Mouse (Mus musculus): ENCODE measurements at regions not wholly inside any gene's neighbourhood (a gene's known extent, or its start where the extent isn't known, plus 50 kb on each side); places are given as distances from the start of the nearest gene placed in this dataset.

- no peak overlapping the region for H3K4me2 ChIP-seq (ENCODE audit: low read depth)
- no peaks in the 10 kb centered on the region for H3K27me3 ChIP-seq (ENCODE audit: control insufficient read depth, insufficient read depth, insufficient read length)
- no peak overlapping the region for H3K4me3 ChIP-seq
- TF ChIP-seq USF1 (IDR thresholded peaks at IDR 0.05; ENCODE audit: low read depth) (no peak), REST (IDR thresholded peaks at IDR 0.05; ENCODE audit: insufficient read depth, insufficient read length) (no peak), POLR2AphosphoS2 (IDR thresholded peaks at IDR 0.05; ENCODE audit: insufficient read length, low read depth) (no peak), CEBPB (IDR thresholded peaks at IDR 0.05; ENCODE audit: insufficient read depth, poor library complexity, severe bottlenecking) (no peak), TCF12 (IDR thresholded peaks at IDR 0.05; ENCODE audit: insufficient read depth, poor library complexity, severe bottlenecking) (no peak), TCF3 (IDR thresholded peaks at IDR 0.05; ENCODE audit: insufficient read length, low read depth) (no peak), MYOD1 (IDR thresholded peaks at IDR 0.05; ENCODE audit: control insufficient read depth in 1 of 3, insufficient read length in 2 of 3, low read depth in 2 of 3) (no peak), POLR2A (IDR thresholded peaks at IDR 0.05; ENCODE audit: insufficient read length, low read depth) (no peak), MYOG (IDR thresholded peaks at IDR 0.05; ENCODE audit: control insufficient read depth in 1 of 3, insufficient read depth in 1 of 3, insufficient read length in 2 of 3, low read depth in 2 of 3) (no peak), SRF (IDR thresholded peaks at IDR 0.05; ENCODE audit: control insufficient read depth, insufficient read length, low read depth) (no peak), MAX (IDR thresholded peaks at IDR 0.05; ENCODE audit: low read depth) (no peak), E2F4 (IDR thresholded peaks at IDR 0.05; ENCODE audit: insufficient read depth) (no peak)
- H3ac ChIP-seq (ENCODE audit: control insufficient read depth, insufficient read length) = no peak overlapping the region
- no peaks in the 10 kb centered on the region for H3K79me2 ChIP-seq (ENCODE audit: control insufficient read depth, insufficient read depth)
- no peaks in the 10 kb centered on the region for H3K36me3 ChIP-seq (ENCODE audit: control insufficient read depth, insufficient read depth)
Measured at GRCm38 (mm10) chr2:166417628-166418027, 262.2 kb upstream of the Sulf2 start.

GRCm38 (mm10) chr2:166415481-166415965, 260.1 kb upstream of the Sulf2 start:
- no peak for TF ChIP-seq POLR2A (IDR thresholded peaks at IDR 0.05; ENCODE audit: insufficient read length, low read depth)
- no peak for TF ChIP-seq POLR2AphosphoS2 (IDR thresholded peaks at IDR 0.05; ENCODE audit: insufficient read length, low read depth)
- no peak for TF ChIP-seq MYOD1 (IDR thresholded peaks at IDR 0.05; ENCODE audit: control insufficient read depth in 1 of 3, insufficient read length in 2 of 3, low read depth in 2 of 3)
- no peak overlapping the region for H3K4me2 ChIP-seq (ENCODE audit: low read depth)
- H3K36me3 ChIP-seq (ENCODE audit: control insufficient read depth, insufficient read depth) = no peaks in the 10 kb centered on the region
- no peaks in the 10 kb centered on the region for H3K79me2 ChIP-seq (ENCODE audit: control insufficient read depth, insufficient read depth)
- H3K27me3 ChIP-seq (ENCODE audit: control insufficient read depth, insufficient read depth, insufficient read length) = no peaks in the 10 kb centered on the region
- no peak overlapping the region for H3ac ChIP-seq (ENCODE audit: control insufficient read depth, insufficient read length)
- H3K4me3 ChIP-seq = no peak overlapping the region

GRCm38 (mm10) chr2:166414856-166415255, 259.4 kb upstream of the Sulf2 start:
- Histone ChIP-seq H3K4me2 (ENCODE audit: low read depth) (no peak overlapping the region), H3K36me3 (ENCODE audit: control insufficient read depth, insufficient read depth) (no peaks in the 10 kb centered on the region), H3K79me2 (ENCODE audit: control insufficient read depth, insufficient read depth) (no peaks in the 10 kb centered on the region), H3K4me3 (no peak overlapping the region), H3ac (ENCODE audit: control insufficient read depth, insufficient read length) (no peak overlapping the region), H3K27me3 (ENCODE audit: control insufficient read depth, insufficient read depth, insufficient read length) (no peaks in the 10 kb centered on the region)
- no peak for TF ChIP-seq SRF (IDR thresholded peaks at IDR 0.05; ENCODE audit: control insufficient read depth, insufficient read length, low read depth)

- H3ac ChIP-seq (ENCODE audit: control insufficient read depth, insufficient read length) = no peak overlapping the region
- H3K27me3 ChIP-seq (ENCODE audit: control insufficient read depth, insufficient read depth, insufficient read length) = no peaks in the 10 kb centered on the region
- no peak overlapping the region for H3K4me2 ChIP-seq (ENCODE audit: low read depth)
- TF ChIP-seq TCF12 (IDR thresholded peaks at IDR 0.05; ENCODE audit: insufficient read depth, poor library complexity, severe bottlenecking) (no peak), REST (IDR thresholded peaks at IDR 0.05; ENCODE audit: insufficient read depth, insufficient read length) (no peak), POLR2AphosphoS2 (IDR thresholded peaks at IDR 0.05; ENCODE audit: insufficient read length, low read depth) (no peak), MAX (IDR thresholded peaks at IDR 0.05; ENCODE audit: low read depth) (no peak), TCF3 (IDR thresholded peaks at IDR 0.05; ENCODE audit: insufficient read length, low read depth) (no peak), MYOD1 (IDR thresholded peaks at IDR 0.05; ENCODE audit: control insufficient read depth in 1 of 3, insufficient read length in 2 of 3, low read depth in 2 of 3) (no peak), CEBPB (IDR thresholded peaks at IDR 0.05; ENCODE audit: insufficient read depth, poor library complexity, severe bottlenecking) (no peak), E2F4 (IDR thresholded peaks at IDR 0.05; ENCODE audit: insufficient read depth) (no peak), USF1 (IDR thresholded peaks at IDR 0.05; ENCODE audit: low read depth) (no peak)
- H3K79me2 ChIP-seq (ENCODE audit: control insufficient read depth, insufficient read depth) = no peaks in the 10 kb centered on the region
- H3K4me3 ChIP-seq = no peak overlapping the region
- H3K36me3 ChIP-seq (ENCODE audit: control insufficient read depth, insufficient read depth) = no peaks in the 10 kb centered on the region
Measured at GRCm38 (mm10) chr2:166412031-166412858, 256.8 kb upstream of the Sulf2 start.

GRCm38 (mm10) chr2:166409391-166409790, 253.9 kb upstream of the Sulf2 start:
- no peak for TF ChIP-seq REST (IDR thresholded peaks at IDR 0.05; ENCODE audit: insufficient read depth, insufficient read length)
- no peak for TF ChIP-seq MYOD1 (IDR thresholded peaks at IDR 0.05; ENCODE audit: control insufficient read depth in 1 of 3, insufficient read length in 2 of 3, low read depth in 2 of 3)
- no peak for TF ChIP-seq TCF3 (IDR thresholded peaks at IDR 0.05; ENCODE audit: insufficient read length, low read depth)
- no peak for TF ChIP-seq POLR2A (IDR thresholded peaks at IDR 0.05; ENCODE audit: insufficient read length, low read depth)
- TF ChIP-seq USF1 (IDR thresholded peaks at IDR 0.05; ENCODE audit: low read depth) = no peak
- no peak for TF ChIP-seq POLR2AphosphoS2 (IDR thresholded peaks at IDR 0.05; ENCODE audit: insufficient read length, low read depth)
- no peak for TF ChIP-seq TCF12 (IDR thresholded peaks at IDR 0.05; ENCODE audit: insufficient read depth, poor library complexity, severe bottlenecking)
- no peak for TF ChIP-seq MYOG (IDR thresholded peaks at IDR 0.05; ENCODE audit: control insufficient read depth in 1 of 3, insufficient read depth in 1 of 3, insufficient read length in 2 of 3, low read depth in 2 of 3)
- no peak for TF ChIP-seq MAX (IDR thresholded peaks at IDR 0.05; ENCODE audit: low read depth)
- no peak for TF ChIP-seq SRF (IDR thresholded peaks at IDR 0.05; ENCODE audit: control insufficient read depth, insufficient read length, low read depth)
- no peak for TF ChIP-seq CEBPB (IDR thresholded peaks at IDR 0.05; ENCODE audit: insufficient read depth, poor library complexity, severe bottlenecking)
- TF ChIP-seq E2F4 (IDR thresholded peaks at IDR 0.05; ENCODE audit: insufficient read depth) = no peak
- H3K36me3 ChIP-seq (ENCODE audit: control insufficient read depth, insufficient read depth) = no peaks in the 10 kb centered on the region

More at GRCm38 (mm10) chr2:166409391-166409790, 253.9 kb upstream of the Sulf2 start:
- Histone ChIP-seq H3K4me2 (ENCODE audit: low read depth) (no peak overlapping the region), H3ac (ENCODE audit: control insufficient read depth, insufficient read length) (no peak overlapping the region), H3K79me2 (ENCODE audit: control insufficient read depth, insufficient read depth) (no peaks in the 10 kb centered on the region), H3K4me3 (no peak overlapping the region), H3K27me3 (ENCODE audit: control insufficient read depth, insufficient read depth, insufficient read length) (no peaks in the 10 kb centered on the region)
